Comparison of ENCODE assay signal across 12 mouse cellular contexts in the genomic region with DNA sequence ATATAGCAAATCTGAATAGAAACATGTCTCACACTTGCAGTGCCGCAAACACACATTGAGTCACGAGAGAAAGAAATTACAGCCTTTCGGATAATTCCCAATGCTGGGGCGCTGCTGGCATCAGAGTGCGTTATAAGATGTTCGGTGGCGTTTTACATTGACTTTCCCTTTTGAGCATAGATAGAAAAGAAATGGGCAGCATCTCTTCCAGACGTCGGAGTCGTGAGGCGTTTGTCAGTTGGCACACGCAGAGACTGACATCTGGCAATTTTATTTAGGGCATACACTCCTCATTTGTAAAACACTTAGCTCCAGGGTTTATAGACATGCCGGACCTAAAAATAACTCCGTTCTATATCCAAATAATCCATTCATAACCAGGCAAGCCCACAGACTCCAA.
"Had no signal": no experiment of that assay in that cellular context is flagged by ENCODE, and none has a peak within 500 bp of the region (broad histone marks: within the 10 kb centered on the region; RNA-seq: fewer than 3 reads in every experiment).

No protein-coding gene starts in this region.

- DNase-seq: kidney, postnatal 25 days; layer of hippocampus, adult 9-11 months; layer of hippocampus, postnatal 36 days; lung, adult 2 months; lung, postnatal 36 days; thymus, postnatal 14 days had no signal

- H3K36me3 ChIP-seq: liver, embryonic 15.5 days; midbrain, embryonic 13.5 days had no signal

- ATAC-seq: lung, postnatal 0 days; midbrain, embryonic 13.5 days had no signal

- H3K9me3 ChIP-seq: limb, embryonic 12.5 days; liver, embryonic 15.5 days; midbrain, embryonic 13.5 days had no signal

- H3K9ac ChIP-seq: limb, embryonic 12.5 days; liver, embryonic 15.5 days; midbrain, embryonic 13.5 days had no signal

- H3K4me1 ChIP-seq: liver, embryonic 15.5 days; midbrain, embryonic 13.5 days had no signal

- H3K4me2 ChIP-seq: limb, embryonic 12.5 days; liver, embryonic 11.5 days; liver, embryonic 15.5 days; midbrain, embryonic 13.5 days had no signal

- H3K27me3 ChIP-seq: limb, embryonic 12.5 days; liver, embryonic 15.5 days; midbrain, embryonic 13.5 days had no signal

- H3K27ac ChIP-seq: liver, embryonic 15.5 days; midbrain, embryonic 13.5 days; stomach, postnatal 0 days had no signal

- H3K4me3 ChIP-seq: limb, embryonic 12.5 days; liver, embryonic 15.5 days; midbrain, embryonic 13.5 days had no signal
